Mouse (Mus musculus) lung, embryonic 15.5 days (tissue): ENCODE measurements around the gene Carm1. TPM values are rescaled to one million over a fixed set of nuclear protein-coding genes. Genes with fewer than 3 reads are reported as not detected.

ENCODE experiments used
- ATAC-seq: fragments of 200-750 bp; cut with Nextera tagmentation; 2 replicates; pipeline ENCODE4 v1.8.0; 2017; ENCODE audit warnings: moderate number of reproducible peaks, borderline replicate concordance; ENCODE audit not compliant: low FRiP score, low TSS enrichment; ENCODE audit errors: extremely low read depth
- H3K27ac ChIP-seq: fragments of 300-500 bp; sonication (generic); 2 replicates; pipeline ENCODE4 v1.5.1; 2015; ENCODE audit warnings: moderate library complexity, mild to moderate bottlenecking, inconsistent platforms
- H3K27me3 ChIP-seq: fragments of 300-500 bp; sonication (generic); 2 replicates; pipeline ENCODE4 v1.6.1; 2015; ENCODE audit warnings: inconsistent platforms
- H3K36me3 ChIP-seq: fragments of 300-500 bp; sonication (generic); 2 replicates; pipeline ENCODE4 v1.6.1; 2015; ENCODE audit warnings: inconsistent platforms
- H3K4me1 ChIP-seq: fragments of 300-500 bp; sonication (generic); 2 replicates; pipeline ENCODE4 v1.6.1; 2015; ENCODE audit warnings: inconsistent platforms
- H3K4me2 ChIP-seq: fragments of 300-500 bp; sonication (generic); 2 replicates; pipeline ENCODE4 v1.6.1; 2015; ENCODE audit warnings: inconsistent platforms, mild to moderate bottlenecking, moderate library complexity
- H3K4me3 ChIP-seq: fragments of 300-500 bp; sonication (generic); 2 replicates; pipeline ENCODE4 v1.5.1; 2015; ENCODE audit warnings: mild to moderate bottlenecking, inconsistent platforms
- H3K9ac ChIP-seq: fragments of 300-500 bp; sonication (generic); 2 replicates; pipeline ENCODE4 v1.6.1; 2015; ENCODE audit warnings: inconsistent platforms
- H3K9me3 ChIP-seq: fragments of 300-500 bp; sonication (generic); 2 replicates; pipeline ENCODE4 v1.6.1; 2016; ENCODE audit warnings: inconsistent platforms
- WGBS: fragments of 180-500 bp; shearing (Covaris S2); methylation state at CpG from one replicate; pipeline ENCODE4 v1.1.7; 2015; 5-methylcytosine and 5-hydroxymethylcytosine counted together
- polyA plus RNA-seq: library from polyadenylated mRNA; unstranded; fragments of >200 nt; fragmentation: Nextera tagmentation; extraction: Ambion mirVana; gene quantifications from 2 replicates; pipeline ENCODE4 v1.2.1, GENCODE M21; 2015

Gene Carm1
- polyA plus RNA-seq, 1 experiment from 2014 or later: 47.3 TPM

DNA sequence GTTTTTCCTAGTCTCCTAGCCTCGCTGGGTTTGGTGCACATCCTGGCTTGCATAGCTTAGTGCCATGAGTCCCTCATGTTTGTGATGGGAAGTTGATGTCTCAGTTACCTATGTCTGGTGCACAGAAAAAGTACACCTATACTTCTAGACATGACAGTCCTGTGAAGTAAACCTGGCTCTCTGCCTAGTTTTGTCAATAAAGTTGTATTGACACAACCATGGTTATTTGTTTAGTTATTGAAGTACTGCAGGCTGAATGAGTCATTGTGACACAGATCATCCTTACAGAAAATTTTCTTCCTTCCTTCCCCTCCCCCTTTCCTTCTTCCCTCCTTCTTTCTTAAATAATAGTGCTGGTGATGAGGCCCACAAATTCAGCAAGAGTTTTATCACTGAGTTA lies 17.7 kb downstream of the Carm1 start:
- peaks cover 4% of the 10 kb centered on the region; the same call in 1 of the 2 replicates for H3K4me1 ChIP-seq

DNA sequence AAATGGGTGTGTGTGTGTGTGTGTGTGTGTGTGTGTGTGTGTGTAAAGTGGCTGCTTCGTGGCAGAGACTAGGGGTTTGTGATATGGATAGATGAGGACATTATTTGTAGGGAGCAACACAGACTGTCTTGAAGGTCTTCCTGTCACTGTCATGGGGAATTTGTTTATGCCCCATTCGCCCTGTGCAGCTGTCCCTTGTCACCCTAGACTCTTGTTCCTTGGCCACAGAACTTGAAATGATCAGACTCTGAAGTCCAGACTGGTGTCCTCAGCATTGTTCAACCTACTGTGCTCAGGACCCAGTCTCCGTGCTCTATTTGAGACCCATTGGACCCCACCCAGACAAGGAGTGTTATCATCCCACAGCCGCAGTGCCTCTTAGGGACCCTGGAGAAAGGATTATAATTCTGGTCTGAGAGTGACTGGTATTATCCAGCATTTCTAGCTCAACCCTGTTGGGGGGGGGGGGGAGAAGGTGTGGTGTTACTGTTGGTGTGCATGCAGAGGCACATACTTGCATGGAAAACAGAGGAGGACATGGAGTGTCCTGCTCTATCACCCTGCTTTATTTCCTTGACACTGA lies 18.4 kb downstream of the Carm1 start:
- 81% methylated on average over 4 of the region's 4 CpGs for WGBS
- Histone ChIP-seq H3K4me1 (peaks cover 4% of the 10 kb centered on the region; the same call in 1 of the 2 replicates), H3K27me3 (no peaks in the 10 kb centered on the region), H3K9ac (no peak overlapping the region), H3K4me3 (no peak overlapping the region), H3K9me3 (no peaks in the 10 kb centered on the region), H3K27ac (no peak overlapping the region), H3K4me2 (no peak overlapping the region), H3K36me3 (peaks cover 16% of the 10 kb centered on the region)
- ATAC-seq: no peak

More for the DNA sequence above, 17.7 kb downstream of the Carm1 start:
- Histone ChIP-seq H3K27ac (no peak overlapping the region), H3K36me3 (peaks cover 9% of the 10 kb centered on the region; the same call in 1 of the 2 replicates), H3K4me3 (no peak overlapping the region), H3K27me3 (no peaks in the 10 kb centered on the region), H3K9me3 (no peaks in the 10 kb centered on the region), H3K4me2 (no peak overlapping the region), H3K9ac (no peak overlapping the region)
- 70% methylated on average over 1 of the region's 1 CpGs for whole genome bisulfite sequencing
- no peak for ATAC-seq

DNA sequence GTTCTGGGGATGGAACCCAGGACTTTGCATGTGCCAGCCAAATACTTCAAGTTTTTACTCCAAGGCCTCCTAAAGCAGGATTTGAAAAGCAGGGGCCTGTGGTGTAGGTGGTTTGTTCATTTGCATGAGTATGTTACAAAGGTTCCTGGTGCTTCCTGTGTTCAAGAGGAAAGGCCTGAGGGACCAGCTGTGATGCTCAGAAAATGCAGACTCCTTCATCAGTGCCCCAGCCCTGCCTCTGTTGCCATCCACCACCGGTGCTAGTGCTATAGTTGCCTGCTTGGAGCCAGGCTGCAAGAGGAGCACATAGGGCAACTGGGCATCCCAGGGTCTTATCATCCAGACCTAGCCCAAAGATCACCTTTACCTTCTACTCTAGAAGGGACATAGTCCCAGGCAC lies 19.8 kb downstream of the Carm1 start:
- Histone ChIP-seq H3K4me1 (peaks cover 4% of the 10 kb centered on the region; the same call in 1 of the 2 replicates), H3K9ac (no peak overlapping the region), H3K4me3 (no peak overlapping the region), H3K4me2 (no peak overlapping the region), H3K9me3 (no peaks in the 10 kb centered on the region), H3K27ac (no peak overlapping the region), H3K36me3 (peaks cover 27% of the 10 kb centered on the region), H3K27me3 (no peaks in the 10 kb centered on the region)
- no peak for ATAC-seq
- 94% methylated on average over 1 of the region's 1 CpGs for WGBS

DNA sequence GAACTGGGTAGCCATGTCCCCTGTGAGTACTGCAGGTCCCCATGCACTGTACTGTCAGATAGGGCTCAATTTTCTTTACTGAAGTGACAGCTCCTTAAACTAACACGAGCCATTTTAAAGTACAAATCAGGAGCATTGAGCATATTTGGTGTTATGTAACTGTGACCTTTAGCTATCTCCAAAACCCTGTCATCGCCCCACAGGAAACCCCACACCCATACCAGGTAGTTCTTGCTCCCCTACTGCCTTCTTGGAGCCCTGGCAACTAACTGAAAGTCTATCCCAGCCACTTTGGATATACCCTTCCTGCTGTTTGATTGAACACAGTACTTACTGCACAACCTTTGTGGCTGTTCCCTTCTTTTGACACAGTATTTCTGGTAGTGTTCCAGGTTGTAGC lies 20.4 kb downstream of the Carm1 start:
- H3K27me3 ChIP-seq: no peaks in the 10 kb centered on the region
- H3K4me2 ChIP-seq: no peak overlapping the region
- no peaks in the 10 kb centered on the region for H3K9me3 ChIP-seq
- peaks cover 4% of the 10 kb centered on the region; the same call in 1 of the 2 replicates for H3K4me1 ChIP-seq
- WGBS: 81% methylated on average over 2 of the region's 2 CpGs
- H3K9ac ChIP-seq: no peak overlapping the region
- H3K4me3 ChIP-seq: no peak overlapping the region
- peaks cover 32% of the 10 kb centered on the region for H3K36me3 ChIP-seq
- H3K27ac ChIP-seq: no peak overlapping the region
- no peak for ATAC-seq

DNA sequence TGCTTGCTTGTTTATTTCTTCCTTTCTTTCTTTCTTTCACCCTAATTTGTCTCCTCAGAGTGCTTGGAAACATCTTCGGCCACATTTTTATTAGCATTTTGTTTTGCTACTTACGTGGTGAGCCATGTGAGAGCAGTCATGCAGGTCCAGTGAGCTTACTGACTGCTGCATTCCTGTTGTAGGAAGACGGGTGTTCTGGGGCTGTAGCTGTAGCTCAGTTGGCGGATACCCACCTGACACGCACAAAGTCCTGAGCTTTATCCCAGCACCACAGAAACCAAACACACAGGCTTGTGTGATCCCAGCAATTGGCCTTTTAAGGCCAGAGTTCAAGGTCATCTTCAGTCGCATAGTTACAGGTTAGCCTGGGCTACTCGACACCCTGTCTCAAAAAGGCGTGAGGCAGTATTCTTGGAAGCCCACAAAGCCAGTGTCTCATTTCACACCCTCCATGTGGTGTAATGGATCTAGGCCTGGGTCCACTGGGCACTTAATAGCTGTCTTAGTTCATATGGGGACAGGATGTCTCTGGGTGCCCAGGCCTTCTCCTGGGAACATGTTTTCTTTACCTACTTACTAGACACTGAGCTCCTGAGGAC lies 22.1 kb downstream of the Carm1 start:
- WGBS: 87% methylated on average over 8 of the region's 8 CpGs

DNA sequence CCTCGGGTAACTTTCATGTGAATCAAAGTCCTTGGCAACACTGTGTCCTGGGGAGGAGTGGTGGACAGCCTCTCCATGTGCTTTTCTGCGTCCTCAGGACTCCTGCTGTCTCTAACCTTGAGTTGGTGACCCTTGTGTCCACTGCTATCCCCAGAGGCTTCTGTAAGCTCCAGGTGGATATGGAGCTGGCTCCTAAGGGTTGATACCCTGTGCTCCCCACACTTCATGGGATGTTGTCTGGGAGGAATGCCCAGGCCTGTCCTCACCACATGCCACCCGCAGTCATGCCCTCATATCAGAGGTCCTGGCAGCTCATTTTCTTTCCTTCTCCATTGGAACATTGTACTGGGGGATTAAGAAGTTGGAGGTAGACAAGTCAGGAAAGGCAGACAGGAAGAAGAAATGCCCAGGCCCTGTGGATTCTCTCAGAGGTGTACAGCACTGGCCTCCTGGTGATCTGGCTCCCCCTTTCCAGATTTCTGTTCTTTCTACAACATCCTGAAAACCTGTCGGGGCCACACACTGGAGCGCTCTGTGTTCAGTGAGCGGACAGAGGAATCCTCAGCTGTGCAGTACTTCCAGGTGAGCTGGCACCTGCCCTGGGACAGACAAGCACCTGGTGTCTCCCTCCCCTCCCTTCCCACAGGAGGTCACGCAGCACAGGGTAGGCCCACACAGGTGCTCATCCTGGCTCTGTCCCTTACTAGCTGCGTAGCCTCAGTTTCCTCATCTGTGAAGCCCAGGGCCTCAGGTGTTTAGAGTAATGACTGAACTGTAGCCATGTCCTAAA lies 27.5 kb downstream of the Carm1 start:
- no peak overlapping the region for H3K27ac ChIP-seq
- no peaks in the 10 kb centered on the region for H3K9me3 ChIP-seq
- H3K4me2 ChIP-seq: no peak overlapping the region
- H3K9ac ChIP-seq: no peak overlapping the region
- peaks cover 86% of the 10 kb centered on the region for H3K36me3 ChIP-seq
- no peaks in the 10 kb centered on the region for H3K4me1 ChIP-seq
- WGBS: 91% methylated on average over 8 of the region's 8 CpGs
- no peaks in the 10 kb centered on the region for H3K27me3 ChIP-seq
- ATAC-seq: no peak
- H3K4me3 ChIP-seq: no peak overlapping the region

More for the DNA sequence above, 22.1 kb downstream of the Carm1 start:
- H3K9me3 ChIP-seq: no peaks in the 10 kb centered on the region
- H3K4me3 ChIP-seq: no peak overlapping the region
- H3K4me1 ChIP-seq: peaks cover 4% of the 10 kb centered on the region; the same call in 1 of the 2 replicates
- no peak overlapping the region for H3K9ac ChIP-seq
- no peaks in the 10 kb centered on the region for H3K27me3 ChIP-seq
- no peak for ATAC-seq
- H3K27ac ChIP-seq: no peak overlapping the region
- H3K36me3 ChIP-seq: peaks cover 42% of the 10 kb centered on the region
- no peak overlapping the region for H3K4me2 ChIP-seq

DNA sequence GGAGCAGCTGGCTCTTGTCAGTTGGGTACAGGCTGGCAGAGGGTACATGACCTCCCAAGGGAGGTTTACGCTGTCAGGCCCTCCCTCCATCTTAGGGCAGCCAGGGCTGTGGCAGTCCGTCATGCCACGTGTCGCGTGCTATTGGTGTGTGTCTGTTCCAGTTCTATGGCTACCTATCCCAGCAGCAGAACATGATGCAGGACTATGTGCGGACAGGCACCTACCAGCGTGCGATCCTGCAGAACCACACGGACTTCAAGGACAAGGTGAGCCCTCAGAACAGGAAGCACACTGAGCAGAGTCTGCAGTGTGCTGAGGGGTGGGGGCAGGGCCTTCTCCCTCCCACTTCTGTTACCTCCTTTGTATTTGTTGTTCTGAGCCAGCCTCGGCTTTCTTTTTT lies 28.6 kb downstream of the Carm1 start:
- Histone ChIP-seq H3K27ac (no peak overlapping the region), H3K9ac (no peak overlapping the region), H3K4me1 (no peaks in the 10 kb centered on the region), H3K4me2 (no peak overlapping the region), H3K9me3 (no peaks in the 10 kb centered on the region), H3K4me3 (no peak overlapping the region), H3K36me3 (peaks cover 86% of the 10 kb centered on the region), H3K27me3 (no peaks in the 10 kb centered on the region)
- no peak for ATAC-seq
- 92% methylated on average over 10 of the region's 10 CpGs for WGBS

DNA sequence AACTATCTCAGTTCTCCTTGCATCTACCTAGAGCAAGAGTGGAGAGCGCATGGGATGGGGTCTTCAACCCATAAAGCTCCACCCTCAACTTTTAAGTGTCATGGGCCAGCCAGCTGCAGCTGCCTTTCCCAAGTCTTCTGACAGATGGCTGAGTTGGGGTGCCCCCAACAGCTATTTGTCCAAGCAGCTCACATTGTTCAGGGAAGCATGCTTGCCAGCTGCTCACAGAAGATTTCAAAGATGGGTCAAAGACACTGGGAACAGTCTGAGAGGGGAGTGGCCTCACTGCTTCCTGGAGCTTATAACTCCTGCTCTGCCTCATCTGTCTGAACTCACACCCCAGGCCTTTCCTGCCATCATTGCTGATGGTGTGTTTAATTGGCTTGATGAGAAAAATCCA lies 29.6 kb downstream of the Carm1 start:
- ATAC-seq: no peak
- no peak overlapping the region for H3K4me3 ChIP-seq
- WGBS: 95% methylated on average over 1 of the region's 1 CpGs
- no peak overlapping the region for H3K27ac ChIP-seq
- H3K9ac ChIP-seq: no peak overlapping the region
- no peaks in the 10 kb centered on the region for H3K27me3 ChIP-seq
- no peaks in the 10 kb centered on the region for H3K9me3 ChIP-seq
- no peaks in the 10 kb centered on the region for H3K4me1 ChIP-seq
- H3K36me3 ChIP-seq: peaks cover 86% of the 10 kb centered on the region
- no peak overlapping the region for H3K4me2 ChIP-seq

DNA sequence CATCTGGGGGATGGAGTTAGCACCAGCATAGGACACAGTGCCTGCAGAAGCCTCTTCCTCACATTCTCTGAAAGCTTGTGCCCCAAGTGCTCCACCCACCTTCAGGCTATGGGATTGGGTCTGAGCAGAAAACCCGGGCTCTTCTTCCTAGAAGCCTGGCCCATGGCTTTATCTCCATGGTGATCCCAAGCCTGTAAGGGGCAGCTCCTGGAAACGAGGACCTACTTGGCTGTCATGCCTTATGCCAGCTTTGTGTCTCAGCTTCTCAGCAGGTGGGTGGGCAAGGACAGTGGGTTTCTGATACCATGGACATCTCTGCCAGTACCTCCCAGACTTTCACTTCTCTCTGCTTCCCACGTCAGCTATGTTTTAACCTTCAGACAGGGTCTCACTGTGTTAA lies 31.5 kb downstream of the Carm1 start:
- H3K36me3 ChIP-seq: peaks cover 89% of the 10 kb centered on the region
- H3K4me3 ChIP-seq: no peak overlapping the region
- H3K9ac ChIP-seq: no peak overlapping the region
- no peaks in the 10 kb centered on the region for H3K4me1 ChIP-seq
- no peaks in the 10 kb centered on the region for H3K27me3 ChIP-seq
- WGBS: 73% methylated on average over 3 of the region's 3 CpGs
- H3K9me3 ChIP-seq: no peaks in the 10 kb centered on the region
- no peak overlapping the region for H3K4me2 ChIP-seq
- no peak overlapping the region for H3K27ac ChIP-seq
- no peak for ATAC-seq

DNA sequence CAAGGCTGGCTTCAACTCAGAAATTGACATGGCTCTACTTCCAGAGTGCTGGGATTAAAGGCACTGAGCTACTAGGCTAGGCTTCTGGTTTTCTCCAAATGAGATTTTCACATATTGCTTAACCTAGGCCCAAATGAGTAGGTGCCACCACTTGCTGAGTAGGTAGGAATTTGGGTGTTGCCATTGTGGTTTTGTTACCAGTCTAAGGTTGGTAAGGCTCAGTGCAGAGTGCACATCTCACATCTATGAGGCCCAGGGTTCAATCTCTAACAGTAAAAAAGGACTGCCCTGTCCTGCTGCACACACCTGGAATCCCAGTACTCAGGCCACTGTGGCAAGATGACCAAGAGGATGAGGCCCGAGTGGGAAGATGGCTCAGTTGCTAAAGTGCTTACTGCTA lies 38.7 kb downstream of the Carm1 start:
- H3K27ac ChIP-seq: no peak overlapping the region
- 78% methylated on average over 1 of the region's 1 CpGs for WGBS

DNA sequence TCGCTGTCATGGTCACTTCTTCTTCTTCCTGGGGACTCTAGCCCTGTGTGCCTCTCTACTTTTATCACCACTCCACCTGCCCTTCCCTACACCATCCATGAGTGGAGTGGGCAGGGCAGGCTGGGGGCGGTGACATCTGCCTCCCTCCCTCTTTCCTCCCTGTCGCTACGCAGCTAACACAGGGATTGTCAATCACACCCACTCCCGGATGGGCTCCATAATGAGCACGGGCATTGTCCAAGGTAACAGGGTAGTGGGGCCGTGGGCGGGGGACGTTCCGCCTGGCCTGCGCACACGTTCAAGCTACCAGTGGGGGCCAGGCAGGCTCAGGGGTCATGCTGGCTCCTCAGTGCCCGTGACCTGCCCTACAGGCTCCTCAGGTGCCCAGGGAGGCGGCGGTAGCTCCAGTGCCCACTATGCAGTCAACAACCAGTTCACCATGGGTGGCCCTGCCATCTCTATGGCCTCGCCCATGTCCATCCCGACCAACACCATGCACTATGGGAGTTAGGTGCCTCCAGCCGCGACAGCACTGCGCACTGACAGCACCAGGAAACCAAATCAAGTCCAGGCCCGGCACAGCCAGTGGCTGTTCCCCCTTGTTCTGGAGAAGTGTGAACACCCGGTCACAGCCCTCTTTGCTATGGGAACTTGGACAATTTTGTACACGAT lies 41.1 kb downstream of the Carm1 start:
- Histone ChIP-seq H3K9me3 (no peaks in the 10 kb centered on the region), H3K36me3 (peaks cover 72% of the 10 kb centered on the region), H3K27ac (no peak overlapping the region), H3K4me3 (no peak overlapping the region), H3K4me2 (no peak overlapping the region), H3K9ac (no peak overlapping the region), H3K27me3 (no peaks in the 10 kb centered on the region), H3K4me1 (peaks cover 10% of the 10 kb centered on the region)
- WGBS: 89% methylated on average over 21 of the region's 23 CpGs
- no peak for ATAC-seq

More for the DNA sequence above, 38.7 kb downstream of the Carm1 start:
- Histone ChIP-seq H3K27me3 (no peaks in the 10 kb centered on the region), H3K9me3 (no peaks in the 10 kb centered on the region), H3K4me1 (no peaks in the 10 kb centered on the region), H3K9ac (no peak overlapping the region), H3K36me3 (peaks cover 96% of the 10 kb centered on the region), H3K4me2 (no peak overlapping the region), H3K4me3 (no peak overlapping the region)
- no peak for ATAC-seq

DNA sequence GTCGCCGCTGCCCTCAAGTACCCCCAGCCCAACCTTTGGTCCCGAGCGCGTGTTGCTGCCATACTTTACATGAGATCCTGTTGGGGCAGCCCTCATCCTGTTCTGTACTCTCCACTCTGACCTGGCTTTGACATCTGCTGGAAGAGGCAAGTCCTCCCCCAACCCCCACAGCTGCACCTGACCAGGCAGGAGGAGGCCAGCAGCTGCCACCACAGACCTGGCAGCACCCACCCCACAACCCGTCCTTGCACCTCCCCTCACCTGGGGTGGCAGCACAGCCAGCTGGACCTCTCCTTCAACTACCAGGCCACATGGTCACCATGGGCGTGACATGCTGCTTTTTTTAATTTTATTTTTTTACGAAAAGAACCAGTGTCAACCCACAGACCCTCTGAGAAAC lies 41.7 kb downstream of the Carm1 start:
- Histone ChIP-seq H3K4me3 (no peak overlapping the region), H3K9ac (no peak overlapping the region), H3K27ac (no peak overlapping the region), H3K9me3 (no peaks in the 10 kb centered on the region), H3K4me2 (no peak overlapping the region), H3K4me1 (peaks cover 10% of the 10 kb centered on the region), H3K36me3 (peaks cover 67% of the 10 kb centered on the region), H3K27me3 (no peaks in the 10 kb centered on the region)
- 86% methylated on average over 8 of the region's 8 CpGs for WGBS
- ATAC-seq: no peak
